Mouse (Mus musculus): ENCODE results near the gene Serhl.

Serhl gene

GRCm38 (mm10) chr15:83162818-83163485 is 73.6 kb downstream of the Serhl start:
- no peak for DNase-seq (ENCODE audit: low spot score)

- DNase-seq (ENCODE audit: low spot score): peak; percentile 90
These were observed 75.7 kb downstream of the Serhl start for GRCm38 (mm10) chr15:83164971-83165471.

GRCm38 (mm10) chr15:83165526-83166315 is 76.4 kb downstream of the Serhl start:
- DNase-seq (ENCODE audit: low spot score): no peak
